In genomic region chrX:157730622-157731341, GRCm38 (mm10) we compare ENCODE assay signal across 10 mouse cellular contexts. TPM values are rescaled to one million over a fixed set of nuclear protein-coding genes. Genes with fewer than 3 reads are reported as not detected.
DNase-seq lines count a peak whose midpoint lies in the region; ATAC-seq lines count a peak whose summit lies in the region.
"Had no signal": no experiment of that assay in that cellular context is flagged by ENCODE, and none has a peak within 500 bp of the region (broad histone marks: within the 10 kb centered on the region; RNA-seq: fewer than 3 reads in every experiment).

No protein-coding gene starts in this region.

- no peak overlapping the region for H3K27ac ChIP-seq in midbrain, embryonic 10.5 days (replicated peaks)
- H3K27ac ChIP-seq in kidney, embryonic 14.5 days (ENCODE audit: low read depth, low read length) = no peak overlapping the region

- H3K4me1 ChIP-seq in midbrain, embryonic 10.5 days = peaks cover 9% of the 10 kb centered on the region; the same call in 1 of the 2 replicates
- no peaks in the 10 kb centered on the region for H3K4me1 ChIP-seq in kidney, embryonic 14.5 days (ENCODE audit: control insufficient read depth, insufficient read depth, low read length)

- peaks cover 73% of the 10 kb centered on the region for H3K27me3 ChIP-seq in midbrain, embryonic 10.5 days (ENCODE audit: low read depth, poor library complexity, severe bottlenecking)
- no peaks in the 10 kb centered on the region for H3K27me3 ChIP-seq in kidney, embryonic 14.5 days (ENCODE audit: control insufficient read depth, insufficient read depth, low read length)

- peak; percentile 42 for DNase-seq in Muller cell, postnatal 12 days (ENCODE audit: inconsistent ontology term)
- DNase-seq in cerebellum, adult 11-12 months = peak; percentile 32
- DNase-seq in frontal cortex, postnatal 36 days (ENCODE audit: low spot score in 2 of 2) = peak; percentile 49 to 53
- DNase-seq in midbrain, embryonic 10.5 days (ENCODE audit: low spot score) = peak; percentile 11
- no peak for DNase-seq in B cell, adult 2 months
- DNase-seq in thymus, postnatal 25 days = no peak
- DNase-seq in adipocyte (ENCODE audit: low spot score) = no peak
- DNase-seq: lung, adult 2 months had no signal

- H3K9me3 ChIP-seq in midbrain, embryonic 10.5 days (replicated peaks) = no peaks in the 10 kb centered on the region
- H3K9me3 ChIP-seq in kidney, embryonic 14.5 days (ENCODE audit: control insufficient read depth, low read length) = no peaks in the 10 kb centered on the region

- H3K36me3 ChIP-seq in midbrain, embryonic 10.5 days = no peaks in the 10 kb centered on the region
- no peaks in the 10 kb centered on the region for H3K36me3 ChIP-seq in kidney, embryonic 14.5 days (ENCODE audit: control insufficient read depth, insufficient read depth, low read length)

- H3K9ac ChIP-seq in kidney, embryonic 14.5 days (ENCODE audit: low read depth, low read length) = no peak overlapping the region

- 42% methylated on average over 7 of the region's 7 CpGs for WGBS in midbrain, embryonic 10.5 days
- 61% methylated on average over 7 of the region's 7 CpGs for WGBS in kidney, embryonic 14.5 days

- no peak for ATAC-seq in kidney, embryonic 14.5 days (ENCODE audit: low FRiP score, low TSS enrichment)
- ATAC-seq: inflammation-experienced regulatory T-cells, adult 6 months had no signal

- no peak overlapping the region for H3K4me2 ChIP-seq in kidney, embryonic 14.5 days (replicated peaks; ENCODE audit: low read depth, low read length)

- no peak overlapping the region for H3K4me3 ChIP-seq in midbrain, embryonic 10.5 days
- H3K4me3 ChIP-seq in kidney, embryonic 14.5 days (ENCODE audit: low read length) = no peak overlapping the region

RNA-seq across cellular contexts. Expression of gene Smpx, which starts 32.1 kb away (rescaled TPM):
- not detected in 2 replicates for polyA plus RNA-seq in midbrain, embryonic 10.5 days (2016; fragmentation: Nextera tagmentation; extraction: Ambion mirVana)
- polyA plus RNA-seq in kidney, embryonic 14.5 days (2014; fragmentation: Nextera tagmentation; extraction: Ambion mirVana) = 1.2 and 2.4 TPM in 2 replicates
- polyA plus RNA-seq: inflammation-experienced regulatory T-cells, adult 6 months had no signal

Comparison
In these comparisons a context has a peak if more than half of its experiments do, and no peak if none do; other contexts are left out.
1. DNase-seq: peak in Muller cell, postnatal 12 days (single experiment), cerebellum, adult 11-12 months (single experiment), frontal cortex, postnatal 36 days (2 of 2) and midbrain, embryonic 10.5 days (single experiment); none in B cell, adult 2 months (0 of 2), thymus, postnatal 25 days (single experiment) and adipocyte (single experiment).